Mouse (Mus musculus) cerebellum, adult 11 months (tissue): ENCODE data around the gene Mpz.

ENCODE experiments used
- DNase-seq: peaks from one replicate; pipeline ENCODE4 v3.0.0; 2022

Mpz gene

GRCm38 (mm10) chr1:171189476-171190114 is 39.1 kb downstream of the Mpz start:
- no peak for DNase-seq

GRCm38 (mm10) chr1:171190832-171191231 is 40.3 kb downstream of the Mpz start:
- no peak for DNase-seq

- DNase-seq = no peak
These were observed 41.8 kb downstream of the Mpz start for GRCm38 (mm10) chr1:171192283-171192682.

GRCm38 (mm10) chr1:171193093-171193840 is 42.8 kb downstream of the Mpz start:
- DNase-seq = no peak

GRCm38 (mm10) chr1:171193911-171194830 is 43.7 kb downstream of the Mpz start:
- DNase-seq = no peak

- DNase-seq = no peak
These were observed 44.7 kb downstream of the Mpz start for GRCm38 (mm10) chr1:171195046-171195822.

- DNase-seq = peak; percentile 21
These were observed 45.4 kb downstream of the Mpz start, which contains the start of gene Pcp4l1 for GRCm38 (mm10) chr1:171195887-171196397. Gene Pcp4l1, minus strand, starts transcription at chr1:171196268.

- no peak for DNase-seq
These were observed 49.0 kb downstream of the Mpz start for GRCm38 (mm10) chr1:171199532-171199931.

- DNase-seq = no peak
These were observed 50.3 kb downstream of the Mpz start for GRCm38 (mm10) chr1:171200769-171201168.

- DNase-seq = no peak
These were observed 53.1 kb downstream of the Mpz start for GRCm38 (mm10) chr1:171203471-171204248.

- no peak for DNase-seq
These were observed 53.7 kb downstream of the Mpz start for GRCm38 (mm10) chr1:171204249-171204644.

- DNase-seq = no peak
These were observed 55.4 kb downstream of the Mpz start for GRCm38 (mm10) chr1:171205704-171206493.

- no peak for DNase-seq
These were observed 58.9 kb downstream of the Mpz start for GRCm38 (mm10) chr1:171209409-171209808.
